Mouse (Mus musculus): ENCODE data around the gene Sbk1.

Sbk1 gene

DNA sequence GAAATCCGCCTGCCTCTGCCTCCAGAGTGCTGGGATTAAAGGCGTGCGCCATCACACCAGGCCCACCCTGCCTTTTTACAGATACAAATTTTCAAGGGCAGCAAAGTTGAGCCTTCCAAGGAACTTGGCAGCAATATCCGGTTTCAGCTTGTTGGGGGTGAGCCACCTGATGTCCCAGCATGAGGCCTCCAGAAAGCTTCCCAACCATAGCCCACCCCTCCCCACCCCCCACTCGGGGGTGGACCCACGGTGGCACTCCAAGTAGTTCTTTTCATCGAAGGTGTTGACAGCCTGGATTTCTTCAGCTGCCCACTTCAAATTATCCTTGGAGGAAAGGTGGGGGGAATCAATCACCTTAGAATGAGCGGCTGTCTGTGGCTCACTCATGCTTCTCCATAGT, 66.5 kb downstream of the Sbk1 start:
- DNase-seq (ENCODE audit: low spot score in 2 of 2): no peak

GRCm38 (mm10) chr7:126339521-126339971, 67.1 kb downstream of the Sbk1 start:
- no peak for DNase-seq (ENCODE audit: low spot score in 2 of 2)

GRCm38 (mm10) chr7:126340206-126340618, 67.8 kb downstream of the Sbk1 start:
- no peak for DNase-seq (ENCODE audit: low spot score in 2 of 2)

GRCm38 (mm10) chr7:126340896-126341295, 68.5 kb downstream of the Sbk1 start:
- no peak for DNase-seq (ENCODE audit: low spot score in 2 of 2)
